Mouse (Mus musculus) liver, embryonic 14.5 days (tissue): ENCODE data around the gene Fgfr2.
A peak's percentile ranks its signal among the peaks of the same experiment; 100 is the strongest.

Experiments
- CTCF ChIP-seq: IDR thresholded peaks from 2 replicates; pipeline ENCODE4 v1.5.1; 2016; ENCODE audit warnings: antibody characterized with exemption, low read depth, control low read depth
- EP300 ChIP-seq: IDR thresholded peaks from 2 replicates; pipeline ENCODE4 v1.6.1; 2016; ENCODE audit warnings: antibody characterized with exemption, low read depth

DNA sequence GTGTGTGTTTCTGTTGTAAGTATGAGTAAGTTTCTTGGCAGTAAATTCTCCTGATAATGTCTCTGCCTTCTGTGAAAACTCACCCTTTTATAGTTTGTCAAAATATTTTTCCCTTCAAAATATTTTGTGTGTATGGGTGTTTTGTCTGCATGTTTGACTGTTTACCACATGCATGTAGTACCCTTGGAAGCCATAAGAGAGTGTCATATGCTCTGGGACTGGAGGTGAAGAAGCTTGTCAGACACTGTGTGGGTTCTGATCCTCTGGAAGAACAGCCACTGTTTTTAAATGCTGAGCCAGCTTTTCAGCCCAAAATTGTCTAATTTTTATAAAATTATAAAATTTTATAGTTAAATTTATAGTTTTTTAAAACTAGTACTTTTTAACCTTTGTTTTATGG lies 188.4 kb downstream of the Fgfr2 start:
- TF ChIP-seq EP300 (no peak), CTCF (peak; percentile 11; the same call in 1 of the 2 replicates)
